ENCODE assay signal across 7 mouse cellular contexts in the genomic region with DNA sequence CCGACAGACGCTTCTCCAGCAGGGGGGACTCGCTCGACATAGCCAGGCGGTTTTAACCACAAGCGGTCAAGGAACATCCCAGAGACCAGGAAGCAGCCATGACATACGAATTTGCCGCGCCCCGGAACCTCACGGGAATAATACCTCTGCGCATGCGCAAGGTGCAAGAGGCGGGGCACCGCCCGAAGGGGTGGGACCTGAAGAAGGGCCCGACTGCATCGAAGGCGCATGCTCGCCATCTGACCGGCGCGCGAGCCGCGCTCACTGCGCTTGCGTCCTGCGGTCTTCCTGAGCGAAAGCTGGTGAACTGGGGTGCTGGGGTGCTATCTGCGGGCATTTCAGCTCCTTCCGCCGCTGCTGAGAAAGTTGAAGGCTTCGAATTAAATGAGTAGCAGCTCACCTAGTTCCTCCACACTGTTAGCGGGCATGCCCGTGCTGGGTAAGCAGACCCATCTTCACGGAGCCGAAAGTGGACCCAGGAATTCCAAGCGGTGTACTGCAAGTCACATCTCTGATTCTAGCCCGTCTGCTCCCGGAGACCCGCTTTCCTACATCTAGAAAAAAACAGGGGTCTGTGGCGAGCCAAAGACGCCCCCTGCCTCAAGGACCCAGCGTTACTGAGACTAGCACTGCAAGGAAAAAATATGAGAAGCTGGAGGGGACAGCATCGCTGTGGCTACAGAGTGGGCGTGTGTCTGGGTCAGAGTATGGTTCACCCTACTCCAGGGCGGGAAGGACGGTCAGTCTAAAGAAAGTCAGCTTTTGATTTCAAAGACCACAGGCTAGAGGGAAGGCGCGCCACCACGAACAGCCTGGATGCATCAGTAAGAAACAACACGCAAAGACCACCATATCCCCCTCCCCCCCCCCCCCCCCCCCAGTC. TPM values are rescaled to one million over a fixed set of nuclear protein-coding genes. Genes with fewer than 3 reads are reported as not detected.
DNase-seq lines count a peak whose midpoint lies in the region; ATAC-seq lines count a peak whose summit lies in the region.

A gene (minus strand): TSS at position 172 of the 883 bp plus-strand sequence.

- intact Hi-C loops in left cerebral cortex, postnatal 36 days (cut with DNase I), result loop anchor here (1.0 kb wide), 1 partner anchor 207 kb away; no protein-coding TSS in a partner anchor

- H3K36me3 ChIP-seq in intestine, embryonic 16.5 days (ENCODE audit: control insufficient read depth, insufficient read depth, low read length), result no peaks in the 10 kb centered on the region
- peaks cover 5% of the 10 kb centered on the region; the same call in 1 of the 2 replicates for H3K36me3 ChIP-seq in midbrain, embryonic 11.5 days (ENCODE audit: control insufficient read depth, insufficient read depth, low read length)

- WGBS in intestine, embryonic 16.5 days, result 2% methylated on average over 53 of the region's 53 CpGs
- WGBS in midbrain, embryonic 11.5 days, result 2% methylated on average over 53 of the region's 53 CpGs

- H3K27ac ChIP-seq in intestine, embryonic 16.5 days (ENCODE audit: low read length), result peak within 1 kb of the TSS; percentile 43; the same call in 1 of the 2 replicates
- H3K27ac ChIP-seq in midbrain, embryonic 11.5 days (ENCODE audit: low read depth, low read length), result no peak within 1 kb of the TSS; the same call in 1 of the 2 replicates

- peak within 1 kb of the TSS; percentile 86 for H3K9ac ChIP-seq in intestine, embryonic 16.5 days (ENCODE audit: low read depth, low read length)
- peak within 1 kb of the TSS; percentile 85 for H3K9ac ChIP-seq in midbrain, embryonic 11.5 days (ENCODE audit: low read length)

- peak within 1 kb of the TSS; percentile 86 for H3K4me3 ChIP-seq in intestine, embryonic 16.5 days (ENCODE audit: low read length)
- peak within 1 kb of the TSS; percentile 90 for H3K4me3 ChIP-seq in midbrain, embryonic 11.5 days (ENCODE audit: low read depth, low read length)

- peaks cover 7% of the 10 kb centered on the region; the same call in 1 of the 2 replicates for H3K4me1 ChIP-seq in intestine, embryonic 16.5 days (ENCODE audit: control insufficient read depth, insufficient read depth, low read length)
- peaks cover 7% of the 10 kb centered on the region for H3K4me1 ChIP-seq in midbrain, embryonic 11.5 days (ENCODE audit: control insufficient read depth, insufficient read depth, low read length)

- ATAC-seq in intestine, embryonic 16.5 days, result peak; percentile 99
- peak; percentile 96 for ATAC-seq in midbrain, embryonic 11.5 days (ENCODE audit: low FRiP score)

- H3K4me2 ChIP-seq in intestine, embryonic 16.5 days (ENCODE audit: low read depth, low read length), result peak within 1 kb of the TSS; percentile 90
- H3K4me2 ChIP-seq in midbrain, embryonic 11.5 days, result peak within 1 kb of the TSS; percentile 75

- peaks cover 2% of the 10 kb centered on the region; the same call in 1 of the 2 replicates for H3K9me3 ChIP-seq in intestine, embryonic 16.5 days (ENCODE audit: control insufficient read depth, low read length)
- peaks cover 3% of the 10 kb centered on the region; the same call in 1 of the 2 replicates for H3K9me3 ChIP-seq in midbrain, embryonic 11.5 days (ENCODE audit: control insufficient read depth, low read length)

- H3K27me3 ChIP-seq in intestine, embryonic 16.5 days (replicated peaks; ENCODE audit: control insufficient read depth, insufficient read depth, low read length), result no peaks in the 10 kb centered on the region
- H3K27me3 ChIP-seq in midbrain, embryonic 11.5 days (ENCODE audit: control insufficient read depth, insufficient read depth, low read length), result no peaks in the 10 kb centered on the region

- peak; percentile 95 for DNase-seq in adrenal gland, adult 8-10 months
- peak; percentile 96 for DNase-seq in embryo, embryonic 9.5 days (ENCODE audit: extremely low spot score)
- DNase-seq in gastrocnemius, postnatal 4 days (ENCODE audit: low spot score in 2 of 2), result peak; percentile 92 to 95
- DNase-seq in left cerebral cortex, postnatal 36 days (ENCODE audit: low spot score in 2 of 2), result peak; percentile 95 to 96
- peak; percentile 100 for DNase-seq in midbrain, embryonic 11.5 days (ENCODE audit: low spot score, missing footprints)
- DNase-seq in skeletal muscle tissue, adult 2 months (ENCODE audit: low read depth, low spot score), result peak; percentile 98

RNA-seq across cellular contexts. Expression of the gene that starts here (rescaled TPM):
- total RNA-seq in adrenal gland, adult 8-10 months (2022), result 1 to 10 TPM; 5.4 to 7.8 (median 6.1) TPM
- 1 to 10 TPM; 7.4 to 8.3 TPM for total RNA-seq in gastrocnemius, postnatal 4 days (2021)
- polyA plus RNA-seq in intestine, embryonic 16.5 days (2015; fragmentation: Nextera tagmentation; extraction: Ambion mirVana), result 51.2 and 53.5 TPM in 2 replicates
- total RNA-seq in left cerebral cortex, postnatal 36 days (2021), result 1 to 10 TPM; 7.9 to 8.1 TPM
- 82.1 and 92.5 TPM in 2 replicates for polyA plus RNA-seq in midbrain, embryonic 11.5 days (2014; fragmentation: Nextera tagmentation; extraction: Ambion mirVana)
